Mouse (Mus musculus) kidney, adult 8-10 months (tissue): Measurements from ENCODE around the gene Dlec1.
A peak's percentile ranks its signal among the peaks of the same experiment; 100 is the strongest.

Experiments used
- DNase-seq, 2 experiments: peaks; one replicate each; pipeline ENCODE4 v3.0.0; 2022

Gene Dlec1

GRCm38 (mm10) chr9:119090462-119090861, 11.8 kb upstream of the Dlec1 start:
- no peak for DNase-seq

GRCm38 (mm10) chr9:119091581-119092310, 10.5 kb upstream of the Dlec1 start:
- no peak for DNase-seq

GRCm38 (mm10) chr9:119092473-119093418, 9.5 kb upstream of the Dlec1 start:
- peak in 1 of 2 experiments; percentile 25 for DNase-seq

DNA sequence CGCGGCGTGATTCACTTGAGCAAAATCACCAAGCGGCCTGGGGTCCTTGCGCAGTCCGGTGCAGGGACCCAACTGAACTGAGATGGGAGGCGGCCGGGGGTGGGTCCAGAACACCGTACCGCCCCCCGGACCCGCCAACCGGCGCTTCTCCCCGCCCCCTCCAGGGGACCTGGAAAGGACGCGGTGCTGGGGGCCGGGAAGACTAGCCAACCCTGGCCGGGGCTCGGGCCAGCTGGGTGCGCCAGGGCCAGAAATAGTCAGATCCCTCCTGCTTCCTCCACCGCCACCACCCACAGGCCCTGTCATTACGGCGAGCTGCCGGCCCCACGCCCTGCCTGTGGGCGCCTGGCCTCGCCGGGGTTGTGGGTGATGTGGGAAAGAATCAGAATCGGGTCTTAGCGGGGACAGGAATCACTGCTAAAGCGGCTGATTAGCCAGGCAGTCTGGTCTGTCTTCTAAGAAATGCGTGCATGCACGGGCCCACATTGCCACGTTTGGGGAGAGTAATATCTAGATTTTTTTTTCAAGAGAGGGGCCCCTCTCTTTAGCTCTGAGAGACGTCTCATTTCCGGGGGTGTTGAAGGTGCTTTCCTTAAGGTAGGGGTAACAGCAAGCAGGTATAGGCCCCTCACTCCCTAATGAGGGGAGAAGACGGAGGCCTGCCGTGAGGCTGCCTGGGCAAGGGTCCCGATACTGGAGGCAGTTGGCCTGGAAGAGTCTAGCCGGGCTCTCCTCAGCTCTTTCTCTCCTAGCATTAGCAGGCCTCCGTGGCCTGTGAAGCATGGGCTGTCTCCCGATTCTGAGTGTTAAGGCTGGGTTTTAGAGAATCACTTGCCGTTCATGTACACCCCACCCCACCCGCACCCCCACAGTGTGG, 8.6 kb upstream of the Dlec1 start, which contains the start of gene Plcd1:
TSS of gene Plcd1 (minus strand) at position 84 of the 877 bp plus-strand sequence.
- DNase-seq, result peak; percentile 85 to 88

- no peak for DNase-seq
These were observed 7.7 kb upstream of the Dlec1 start for GRCm38 (mm10) chr9:119094462-119095109.

GRCm38 (mm10) chr9:119100177-119100898, 1.9 kb upstream of the Dlec1 start:
- peak in 1 of 2 experiments; percentile 35 for DNase-seq

GRCm38 (mm10) chr9:119102783-119103113, 470 bp downstream of the Dlec1 start:
- no peak for DNase-seq

- DNase-seq, result peak; percentile 60 to 73
These were observed 5.3 kb downstream of the Dlec1 start for GRCm38 (mm10) chr9:119107566-119107965.

DNA sequence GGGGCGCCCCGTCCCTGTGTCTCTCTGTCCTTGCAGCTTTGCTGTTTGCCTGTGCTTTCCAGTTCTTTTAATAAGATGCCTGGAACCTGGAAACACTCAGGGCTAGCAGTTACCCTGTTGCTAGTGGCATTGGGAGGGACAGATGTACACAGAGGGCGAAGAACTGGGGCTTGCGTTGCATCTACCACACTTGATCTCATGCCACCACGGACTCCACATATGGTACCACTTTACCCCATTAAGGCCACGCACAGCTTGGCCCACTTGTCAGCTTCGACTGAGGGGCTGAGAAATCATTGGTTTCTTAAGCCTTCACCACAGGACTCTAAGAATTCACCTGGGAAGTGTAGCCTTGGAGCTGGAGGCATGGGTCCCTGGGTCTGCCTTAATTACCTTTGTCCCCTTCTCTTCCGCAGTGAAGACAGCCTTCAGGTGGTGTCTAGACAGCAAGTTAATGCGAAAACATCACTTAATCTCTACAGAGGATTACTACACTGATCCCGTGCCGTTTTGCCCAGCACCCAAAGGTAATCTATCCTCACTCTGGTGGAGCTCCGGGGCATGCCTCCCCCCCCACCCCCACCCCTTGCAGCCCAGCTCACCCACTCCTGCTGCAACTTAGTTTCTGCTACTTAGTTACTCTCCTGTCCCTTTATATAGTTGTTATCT, 7.5 kb downstream of the Dlec1 start:
- DNase-seq, result no peak

DNA sequence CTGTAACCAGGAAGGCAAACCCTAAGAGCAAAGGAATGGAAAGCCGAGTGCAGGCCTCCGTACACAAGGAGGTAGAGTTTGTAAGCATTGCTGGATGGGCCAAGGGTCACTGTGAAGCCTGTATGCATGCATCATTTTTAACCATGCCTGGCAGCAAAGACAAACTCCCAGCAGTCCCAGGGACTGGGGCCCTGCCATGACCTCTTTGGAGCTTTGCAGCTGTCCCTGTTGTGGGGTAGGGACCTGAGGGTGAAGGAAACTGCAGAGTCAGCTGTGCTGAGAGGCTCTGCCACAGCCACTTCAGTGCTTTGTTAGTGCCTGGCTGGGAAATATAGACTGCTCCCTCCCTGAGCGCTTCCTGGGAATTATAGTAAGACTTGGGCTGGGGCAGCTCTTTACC, 8.4 kb downstream of the Dlec1 start:
- DNase-seq, result no peak

DNA sequence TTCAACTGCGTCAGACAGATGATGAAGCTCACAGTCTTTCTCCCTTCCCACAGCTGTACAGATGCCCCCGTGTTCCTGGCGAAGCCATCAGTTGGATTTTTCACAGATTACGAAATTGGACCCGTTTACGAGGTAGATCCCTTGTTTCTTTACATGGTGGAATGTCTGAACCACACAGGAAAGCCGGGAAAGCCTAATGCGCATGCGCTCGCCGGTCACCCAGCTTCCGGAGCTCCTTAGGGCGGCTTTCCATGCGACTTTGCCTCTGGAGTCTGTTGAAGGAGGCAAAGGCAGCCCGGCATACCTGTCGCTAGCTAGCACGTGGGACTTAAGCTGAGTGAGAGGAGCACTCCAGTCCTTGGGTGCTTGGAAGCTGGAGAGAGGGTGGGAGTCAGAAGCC, 12.6 kb downstream of the Dlec1 start:
- DNase-seq, result no peak

DNA sequence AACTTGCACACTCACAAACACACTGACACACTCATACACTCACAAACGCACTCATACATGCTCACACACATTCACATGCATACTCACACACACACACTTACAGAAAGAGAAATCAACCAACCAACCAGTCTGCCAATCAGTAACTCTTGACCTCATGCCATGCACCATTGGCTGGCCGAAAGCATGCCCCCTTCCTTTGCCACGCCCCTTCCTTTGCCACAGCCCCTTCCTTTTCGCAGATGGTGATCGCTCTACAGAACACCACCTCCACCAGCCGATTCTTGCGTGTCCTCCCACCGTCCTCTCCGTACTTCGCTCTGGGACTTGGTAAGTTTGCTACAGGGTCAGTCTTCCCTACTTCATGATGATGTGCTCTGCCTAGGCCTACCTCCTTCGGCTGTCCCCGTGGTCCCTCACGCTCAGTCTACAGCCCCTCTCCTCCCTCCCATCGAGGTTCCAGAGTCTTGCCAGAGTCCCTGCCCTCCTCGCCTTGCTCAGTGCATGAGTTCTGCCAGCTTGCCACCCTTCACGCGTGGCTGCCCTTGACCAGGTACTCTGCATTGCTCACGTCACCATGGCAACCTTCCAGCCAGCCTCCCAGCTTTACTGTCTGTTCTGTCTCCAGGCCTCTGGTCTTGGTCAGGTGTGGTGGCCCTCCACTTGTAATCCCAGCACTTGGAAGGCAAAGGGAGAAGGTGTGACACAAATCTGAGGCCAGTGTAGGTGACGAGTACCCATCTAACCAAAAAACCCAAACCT, 17.3 kb downstream of the Dlec1 start:
- DNase-seq, result peak; percentile 94 to 95

- DNase-seq, result no peak
These were observed 17.9 kb downstream of the Dlec1 start for GRCm38 (mm10) chr9:119120168-119120560.

DNA sequence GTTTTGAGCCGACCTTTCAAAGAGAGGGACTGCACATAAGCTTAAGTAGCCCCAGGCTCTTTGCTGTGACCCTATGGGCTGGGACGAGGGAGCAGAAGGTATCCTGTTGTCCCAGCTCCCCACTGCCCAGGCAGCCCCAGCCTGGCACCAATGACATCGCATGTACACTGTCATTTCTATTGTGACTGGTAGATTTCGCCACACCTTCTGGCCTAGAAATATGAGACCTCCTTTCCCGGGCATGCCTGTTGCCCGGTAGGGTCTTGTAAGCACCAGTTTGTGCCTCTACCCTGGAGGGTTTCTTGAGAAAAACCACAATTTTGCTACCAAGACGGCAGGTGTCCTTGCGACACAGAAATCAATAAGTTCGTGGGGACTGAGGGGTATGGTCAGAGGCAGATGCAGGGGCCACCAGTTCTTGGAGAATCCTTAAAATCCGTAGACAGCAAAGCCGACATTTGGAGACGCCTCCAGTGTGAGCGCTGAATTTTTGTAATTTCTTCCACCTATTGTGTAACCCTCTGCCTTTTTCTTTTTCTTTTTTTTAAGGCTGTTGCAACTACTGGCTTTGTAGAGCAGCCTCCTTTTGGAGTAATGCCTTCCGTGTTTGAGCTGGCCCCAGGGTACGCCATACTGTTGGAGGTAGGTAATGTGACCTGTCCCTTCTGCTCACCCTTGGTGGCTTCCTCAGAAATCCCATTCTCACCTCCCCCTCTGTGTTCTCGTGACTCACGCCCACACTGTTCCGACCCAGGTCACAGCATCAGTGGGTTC, 20.5 kb downstream of the Dlec1 start:
- DNase-seq, result no peak

DNA sequence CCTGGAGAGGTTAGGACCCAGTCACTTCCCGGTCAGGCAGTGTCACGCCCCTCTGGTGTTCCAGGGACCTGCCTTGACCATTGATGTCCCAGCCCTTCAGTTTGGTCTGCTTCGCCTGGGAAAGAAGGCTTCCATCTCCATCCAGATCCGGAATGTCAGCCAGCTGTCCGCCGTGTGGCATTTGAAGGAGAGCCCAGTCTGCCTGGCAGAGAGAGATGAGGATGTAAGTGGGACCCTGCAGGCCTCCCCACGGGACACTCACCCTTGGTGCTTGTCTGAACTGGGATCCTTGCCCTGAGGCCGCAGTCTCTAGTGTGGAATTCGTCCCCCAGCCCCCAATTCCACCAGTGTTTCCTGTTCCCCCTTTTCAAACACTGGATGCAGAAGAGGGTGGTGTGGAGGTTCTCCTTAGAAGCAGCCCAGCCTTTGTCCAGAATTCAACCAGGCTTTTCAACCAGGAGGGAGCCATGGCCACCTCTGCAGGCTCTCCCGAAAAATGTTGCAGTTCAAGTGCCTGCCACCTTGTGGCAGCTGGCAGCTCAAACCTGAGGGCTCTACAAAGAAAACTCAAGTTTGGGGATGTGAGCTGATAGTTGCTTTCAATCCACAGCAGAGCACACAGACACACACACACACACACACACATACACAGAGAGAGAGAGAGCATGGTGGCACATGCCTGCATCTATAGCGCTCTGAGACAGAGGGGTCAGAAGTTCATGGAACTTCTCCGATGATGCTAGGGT, 26.3 kb downstream of the Dlec1 start:
- DNase-seq, result no peak

DNA sequence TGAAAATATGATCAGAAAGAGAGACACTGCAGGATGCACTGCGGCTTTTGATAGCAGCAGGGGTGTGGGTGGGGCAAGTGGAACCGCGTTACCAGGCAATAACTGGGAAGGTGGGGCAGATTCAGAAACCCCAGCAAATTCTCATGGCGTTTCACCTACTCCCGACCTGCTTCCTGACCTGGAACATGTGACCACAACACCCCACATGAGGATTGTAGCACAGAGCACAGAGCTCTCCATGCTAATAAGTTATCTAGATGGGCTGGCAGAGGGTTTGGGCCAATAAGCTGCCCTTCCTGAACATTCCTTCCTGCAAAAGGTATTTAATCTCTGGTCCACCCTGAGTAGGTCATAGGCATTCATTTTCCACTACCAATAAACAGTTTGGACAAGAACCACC, 28.4 kb downstream of the Dlec1 start:
- DNase-seq, result peak; percentile 36 to 49

DNA sequence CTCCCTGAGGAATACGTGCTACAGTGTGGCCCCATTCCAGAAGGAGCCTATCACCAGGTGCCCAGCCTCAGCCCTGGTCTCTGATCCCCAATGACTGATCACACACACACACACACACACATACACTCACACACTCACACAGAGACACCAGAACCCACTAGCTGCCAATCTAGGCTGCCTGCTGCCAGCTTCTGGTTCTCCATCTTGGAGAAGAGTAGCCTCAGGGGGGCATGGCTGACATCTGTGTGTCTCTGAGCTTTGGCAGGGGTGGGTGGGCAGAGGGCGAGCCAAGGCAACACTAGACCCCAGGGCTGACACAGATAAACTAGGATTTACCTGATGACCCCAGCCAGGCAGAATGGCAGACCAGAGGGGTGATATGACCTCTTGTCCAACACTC, 36.6 kb downstream of the Dlec1 start:
- DNase-seq, result no peak

GRCm38 (mm10) chr9:119142066-119142465, 39.8 kb downstream of the Dlec1 start:
- no peak for DNase-seq

DNA sequence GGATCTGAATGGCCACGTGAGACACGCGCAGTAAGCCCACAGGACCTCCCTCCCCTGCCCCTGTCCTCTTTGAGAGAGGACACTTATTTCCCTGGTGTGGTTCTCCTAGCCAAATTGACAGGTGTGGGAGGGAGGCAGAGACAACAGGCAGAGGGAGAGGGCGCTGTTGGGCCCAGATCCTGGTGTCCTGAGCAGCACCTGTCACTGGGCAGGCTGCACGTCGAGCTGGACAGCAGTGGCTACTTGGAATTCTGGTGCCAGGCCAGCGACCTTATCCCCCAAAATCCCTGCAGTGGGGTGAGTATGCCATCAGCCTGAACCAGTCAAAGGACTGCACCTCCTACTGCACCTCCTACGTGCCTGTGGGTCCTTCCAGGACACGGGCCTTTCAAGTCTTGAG, 41.1 kb downstream of the Dlec1 start:
- no peak for DNase-seq
